Mouse (Mus musculus): Measurements from ENCODE around the gene Gm13088.
"Not testable (repeated sequence)": the region's sequence is repeated elsewhere in the genome, so short reads cannot be mapped to it uniquely, and the experiment has no call there.

DNA sequence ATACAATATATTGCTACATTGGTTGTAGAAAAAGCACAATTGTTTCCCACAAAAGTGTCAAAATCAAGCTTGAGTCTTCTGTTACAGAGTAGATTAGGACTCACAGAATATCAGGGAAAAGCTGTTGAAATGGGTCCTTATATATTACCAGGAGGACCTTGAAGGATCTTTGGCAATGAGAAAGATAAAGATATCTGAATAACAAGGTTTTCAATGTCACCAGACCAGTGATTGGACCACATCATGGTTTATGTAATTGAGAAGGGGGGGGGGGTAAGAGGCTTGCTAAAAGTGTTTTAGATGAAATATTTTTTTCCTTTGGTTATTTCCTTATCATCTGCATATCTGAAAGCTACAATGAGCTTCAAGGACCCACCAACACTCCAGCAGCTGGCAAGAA is 42.3 kb downstream of the Gm13088 start, which contains the start of gene Gm13083:
- not testable (repeated sequence) for TF ChIP-seq EP300, CTCF (IDR thresholded peaks at IDR 0.05; ENCODE audit: low read depth)
